Mouse (Mus musculus) CH12.LX (cell line): ENCODE measurements at regions not wholly inside any gene's neighbourhood (a gene's known extent, or its start where the extent isn't known, plus 50 kb on each side); places are given as distances from the start of the nearest gene placed in this dataset.

Source experiments
- DNase-seq: peaks from one replicate; pipeline ENCODE4 v3.0.0-alpha.2; 2013; ENCODE audit errors: extremely low read depth
- H3K27ac ChIP-seq: 2 replicates; pipeline ENCODE4 v1.5.1; 2012; ENCODE audit warnings: low read depth, mild to moderate bottlenecking, control low read depth, moderate library complexity; ENCODE audit not compliant: insufficient read depth
- H3K27me3 ChIP-seq: replicated peaks from 2 replicates; pipeline ENCODE3; 2012; ENCODE audit warnings: inconsistent platforms
- H3K36me3 ChIP-seq, 2 experiments: replicated peaks in 1 of 2; 2 replicates each; pipeline versions ENCODE3 to v1.6.1; 2012; ENCODE audit warnings: inconsistent platforms in 1 of 2, low read length in 1 of 2, mild to moderate bottlenecking in 1 of 2, mixed read lengths in 1 of 2, moderate library complexity in 1 of 2; ENCODE audit not compliant: control insufficient read depth in 1 of 2, insufficient read depth in 1 of 2
- H3K4me1 ChIP-seq, 2 experiments: 2 replicates each; pipeline ENCODE4 v1.6.1; 2012; ENCODE audit warnings: inconsistent platforms in 1 of 2, moderate library complexity in 1 of 2; ENCODE audit not compliant: insufficient read depth in 2 of 2, control insufficient read depth in 1 of 2
- H3K4me2 ChIP-seq: 2 replicates; pipeline ENCODE4 v1.6.1; 2012; ENCODE audit warnings: low read depth, mild to moderate bottlenecking, control low read depth; ENCODE audit not compliant: poor library complexity, insufficient read depth, severe bottlenecking
- H3K4me3 ChIP-seq, 3 experiments: fragments of 150-350 bp in 1 of 3; sonication (generic) in 1 of 3; replicated peaks in 1 of 3; 2 replicates each; pipeline versions ENCODE3 to v1.5.1; 2011 to 2012; ENCODE audit warnings: low read depth in 2 of 3, low read length in 2 of 3, mild to moderate bottlenecking in 2 of 3, moderate library complexity in 2 of 3, control low read depth in 1 of 3, improper control_type of control experiment in 1 of 3, inconsistent platforms in 1 of 3, mixed read lengths in 1 of 3; ENCODE audit not compliant: poor library complexity in 1 of 3
- H3K79me2 ChIP-seq: replicated peaks from 2 replicates; pipeline ENCODE4 v1.6.1; 2012; ENCODE audit warnings: mild to moderate bottlenecking, moderate library complexity; ENCODE audit not compliant: control insufficient read depth, poor library complexity, insufficient read depth, severe bottlenecking; ENCODE audit errors: extremely low read depth
- H3K9ac ChIP-seq: 2 replicates; pipeline ENCODE4 v1.6.1; 2012; ENCODE audit warnings: low read depth, mild to moderate bottlenecking, control low read depth, moderate library complexity; ENCODE audit not compliant: insufficient read depth
- H3K9me3 ChIP-seq: replicated peaks from 2 replicates; pipeline ENCODE3; 2012; ENCODE audit warnings: low read length, inconsistent platforms, mixed read lengths
- BHLHE40 ChIP-seq: IDR thresholded peaks from 2 replicates; pipeline ENCODE4 v1.6.1; 2011; ENCODE audit warnings: mild to moderate bottlenecking, low read depth, low read length, improper control_type of control experiment
- CHD1 ChIP-seq: IDR thresholded peaks from 2 replicates; pipeline ENCODE4 v1.6.1; 2012; ENCODE audit warnings: low read depth, low read length, improper control_type of control experiment, inconsistent platforms
- CHD2 ChIP-seq: IDR thresholded peaks from 2 replicates; pipeline ENCODE4 v1.6.1; 2011; ENCODE audit warnings: low read length, improper control_type of control experiment
- CTCF ChIP-seq, 2 experiments: IDR thresholded peaks in 1 of 2; conservative IDR thresholded peaks in 1 of 2; 2 replicates each; pipeline ENCODE4 v1.5.1; 2011 to 2012; ENCODE audit warnings: low read depth in 2 of 2, low read length in 2 of 2, improper control_type of control experiment in 1 of 2, inconsistent platforms in 1 of 2, mild to moderate bottlenecking in 1 of 2, moderate library complexity in 1 of 2
- ETS1 ChIP-seq: conservative IDR thresholded peaks from 2 replicates; pipeline ENCODE4 v1.6.1; 2012; ENCODE audit warnings: low read depth, mild to moderate bottlenecking, inconsistent platforms, low read length, improper control_type of control experiment, moderate library complexity
- GABPA ChIP-seq: IDR thresholded peaks from 2 replicates; pipeline ENCODE4 v1.6.1; 2012; ENCODE audit warnings: low read depth, low read length, improper control_type of control experiment, inconsistent platforms; ENCODE audit not compliant: insufficient replicate concordance
- IRF4 ChIP-seq: IDR thresholded peaks from 2 replicates; pipeline ENCODE4 v1.6.1; 2014; ENCODE audit warnings: low read depth, mild to moderate bottlenecking, inconsistent platforms, low read length, improper control_type of control experiment
- JUN ChIP-seq: IDR thresholded peaks from 2 replicates; pipeline ENCODE4 v1.6.1; 2011; ENCODE audit warnings: low read depth, mild to moderate bottlenecking, low read length, improper control_type of control experiment, moderate library complexity; ENCODE audit not compliant: insufficient read depth
- JUND ChIP-seq: conservative IDR thresholded peaks from 2 replicates; pipeline ENCODE4 v1.6.1; 2011; ENCODE audit warnings: low read depth, low read length, improper control_type of control experiment
- MAFK ChIP-seq: IDR thresholded peaks from 2 replicates; pipeline ENCODE4 v1.6.1; 2011; ENCODE audit warnings: low read length, improper control_type of control experiment; ENCODE audit not compliant: insufficient replicate concordance
- MAX ChIP-seq: IDR thresholded peaks from 2 replicates; pipeline ENCODE4 v1.6.1; 2011; ENCODE audit warnings: low read length, improper control_type of control experiment
- MAZ ChIP-seq: IDR thresholded peaks from 2 replicates; pipeline ENCODE4 v1.6.1; 2012; ENCODE audit warnings: low read depth, mild to moderate bottlenecking, inconsistent platforms, low read length, improper control_type of control experiment, moderate library complexity
- MYC ChIP-seq: IDR thresholded peaks from 2 replicates; pipeline ENCODE4 v1.6.1; 2011; ENCODE audit warnings: low read depth, mild to moderate bottlenecking, improper control_type of control experiment, low read length
- NRF1 ChIP-seq: IDR thresholded peaks from 2 replicates; pipeline ENCODE4 v1.6.1; 2014; ENCODE audit warnings: low read depth, mild to moderate bottlenecking, inconsistent platforms, low read length, improper control_type of control experiment, moderate library complexity
- TCF12 ChIP-seq: IDR thresholded peaks from 2 replicates; pipeline ENCODE4 v1.6.1; 2014; ENCODE audit warnings: low read depth, mild to moderate bottlenecking, inconsistent platforms, low read length, improper control_type of control experiment
- USF1 ChIP-seq: IDR thresholded peaks from 2 replicates; pipeline ENCODE4 v1.6.1; 2014; ENCODE audit warnings: low read depth, mild to moderate bottlenecking, inconsistent platforms, low read length, improper control_type of control experiment
- USF2 ChIP-seq: conservative IDR thresholded peaks from 2 replicates; pipeline ENCODE4 v1.6.1; 2011; ENCODE audit warnings: low read depth, low read length, improper control_type of control experiment
- ZC3H11A ChIP-seq: IDR thresholded peaks from 2 replicates; pipeline ENCODE4 v1.6.1; 2012; ENCODE audit warnings: low read depth, mild to moderate bottlenecking, inconsistent platforms, low read length, improper control_type of control experiment
- ZKSCAN1 ChIP-seq: IDR thresholded peaks from 2 replicates; pipeline ENCODE4 v1.6.1; 2012; ENCODE audit warnings: low read depth, inconsistent platforms, low read length, improper control_type of control experiment, borderline replicate concordance
- ZNF384 ChIP-seq: IDR thresholded peaks from 2 replicates; pipeline ENCODE4 v1.6.1; 2012; ENCODE audit warnings: low read depth, low read length, improper control_type of control experiment, inconsistent platforms
- dilution Hi-C: fragments of 300-500 bp; cut with MboI; formaldehyde crosslinking; loops from 2 replicates; pipeline ENCODE4 v1.14.3; 2020; ENCODE audit warnings: low sequenced_read_pairs; ENCODE audit not compliant: extremely low pct_unique_long_range_greater_than_20kb, extremely low pct_ligation_motif_present
- in situ Hi-C: fragments of 300-500 bp; cut with MboI; formaldehyde crosslinking; loops from 3 replicates; pipeline ENCODE4 v1.14.3; 2019; ENCODE audit warnings: low sequenced_read_pairs, low pct_ligation_motif_present, low pct_unique_long_range_greater_than_20kb, mixed read lengths

DNA sequence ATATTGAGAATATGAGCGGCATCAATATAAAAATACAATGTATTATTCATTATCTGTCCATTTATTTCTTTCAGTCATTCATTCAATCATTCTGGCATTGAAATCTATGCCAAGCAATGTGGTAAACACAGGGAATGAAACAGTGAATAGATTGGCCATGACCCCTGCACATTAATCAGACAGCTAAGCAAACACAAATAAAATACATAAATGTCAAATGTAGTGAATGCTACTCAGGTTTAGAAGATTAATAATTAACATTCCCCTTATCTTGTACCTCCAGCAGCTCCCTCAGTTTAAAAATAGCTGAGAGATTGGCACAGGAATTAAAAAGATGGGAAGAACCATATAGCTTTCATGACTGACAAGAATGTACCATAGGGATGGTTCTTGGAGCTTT is 77.0 kb upstream of the Dazl start:
- no peaks in the 10 kb centered on the region for H3K27me3 ChIP-seq
- no peak overlapping the region for H3K9ac ChIP-seq
- DNase-seq, result no peak
- in situ Hi-C loops, result no loop called here
- H3K79me2 ChIP-seq, result no peaks in the 10 kb centered on the region
- no peaks in the 10 kb centered on the region for H3K9me3 ChIP-seq
- no peak for TF ChIP-seq IRF4
- TF ChIP-seq JUND, result no peak
- TF ChIP-seq ZKSCAN1, result no peak
- TF ChIP-seq TCF12, result no peak
- no peak for TF ChIP-seq MAX
- no peak for TF ChIP-seq JUN
- no peak for TF ChIP-seq MAFK
- TF ChIP-seq CHD2, result no peak
- TF ChIP-seq ETS1, result no peak
- TF ChIP-seq BHLHE40, result no peak
- TF ChIP-seq CTCF (conservative IDR thresholded peaks at IDR 0.05 in 1 of 2, IDR thresholded peaks at IDR 0.05 in 1 of 2; ENCODE audit: low read depth in 2 of 2, low read length in 2 of 2), result no peak
- TF ChIP-seq USF2, result no peak
- no peak for TF ChIP-seq GABPA
- no peak for TF ChIP-seq USF1
- TF ChIP-seq NRF1, result no peak
- TF ChIP-seq, all 38 proteins: peak for 0
- H3K4me1 ChIP-seq, result peaks cover 4 to 10% of the 10 kb centered on the region in 2 experiments; a peak in 2 of 4 replicates
- H3K36me3 ChIP-seq, result no peaks in the 10 kb centered on the region
- no peak overlapping the region for H3K4me3 ChIP-seq
- dilution Hi-C loops, result no loop called here
- no peak overlapping the region for H3K4me2 ChIP-seq
- H3K27ac ChIP-seq, result no peak overlapping the region

DNA sequence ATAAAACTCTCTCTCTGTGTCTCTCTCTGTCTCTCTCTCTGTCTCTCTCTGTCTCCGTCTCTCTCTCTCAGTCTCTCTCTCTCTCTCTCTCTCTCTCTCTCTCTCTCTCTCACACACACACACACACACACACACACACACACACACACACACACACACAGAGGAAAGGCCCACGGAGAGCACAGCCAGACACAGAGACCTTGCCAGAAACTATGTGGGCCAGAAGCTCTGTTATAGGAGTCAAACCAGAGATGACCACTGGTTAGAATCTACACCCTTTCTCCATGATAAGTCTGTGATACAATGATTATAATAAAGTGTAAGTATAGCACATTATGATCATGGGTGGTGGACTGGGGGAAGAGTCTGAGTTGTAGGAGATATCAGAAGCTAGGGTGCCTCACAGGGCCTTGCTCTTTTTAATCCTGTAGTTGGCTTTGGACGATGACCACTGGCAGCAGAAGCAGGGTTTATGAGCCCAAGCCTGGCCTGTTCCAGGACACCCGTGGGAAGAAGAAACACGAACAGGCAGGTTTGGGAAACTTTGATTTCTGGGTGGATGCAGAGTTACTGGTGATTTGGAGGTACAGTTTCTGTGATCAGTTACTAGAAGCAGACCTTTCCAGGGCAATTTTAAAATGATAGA is 80.2 kb upstream of the Dazl start:
- no peaks in the 10 kb centered on the region for H3K9me3 ChIP-seq
- H3K27ac ChIP-seq, result no peak overlapping the region
- H3K79me2 ChIP-seq, result no peaks in the 10 kb centered on the region
- no peak overlapping the region for H3K4me3 ChIP-seq
- H3K4me1 ChIP-seq, result peaks cover 4 to 10% of the 10 kb centered on the region in 2 experiments; a peak in 2 of 4 replicates
- no peak overlapping the region for H3K4me2 ChIP-seq
- no peak for DNase-seq
- in situ Hi-C loops (no loop called here), dilution Hi-C loops (no loop called here)
- TF ChIP-seq CTCF (conservative IDR thresholded peaks at IDR 0.05 in 1 of 2, IDR thresholded peaks at IDR 0.05 in 1 of 2; ENCODE audit: low read depth in 2 of 2, low read length in 2 of 2) (no peak), JUN (no peak), CHD1 (no peak), ZKSCAN1 (no peak), BHLHE40 (no peak), ZNF384 (no peak), ZC3H11A (no peak), MAZ (no peak), MYC (no peak), ETS1 (no peak)
- no peaks in the 10 kb centered on the region for H3K36me3 ChIP-seq
- no peaks in the 10 kb centered on the region for H3K27me3 ChIP-seq
- H3K9ac ChIP-seq, result no peak overlapping the region
